ENCODE assay signal across 8 mouse cellular contexts in genomic region chr11:58009516-58010141, GRCm38 (mm10). TPM values are rescaled to one million over a fixed set of nuclear protein-coding genes. Genes with fewer than 3 reads are reported as not detected.
A peak's percentile ranks its signal among the peaks of the same experiment; 100 is the strongest.
DNase-seq lines count a peak whose midpoint lies in the region; ATAC-seq and TF ChIP-seq lines count a peak whose summit lies in the region.

No protein-coding gene starts in this region.

- H3K9ac ChIP-seq in hindbrain, embryonic 12.5 days, result peak overlapping the region; percentile 98

- CTCF ChIA-PET in Patski (lab: Charles Lee), result interaction anchor here (0.8 to 1.2 kb wide), 3 partner anchors 28 to 48 kb away, joined by 3 read pairs; no protein-coding TSS in a partner anchor

- peak overlapping the region; percentile 86 for H3K4me2 ChIP-seq in hindbrain, embryonic 12.5 days (replicated peaks)

- H3K27me3 ChIP-seq in Patski, result no peaks in the 10 kb centered on the region
- no peaks in the 10 kb centered on the region for H3K27me3 ChIP-seq in hindbrain, embryonic 12.5 days

- H3K9me3 ChIP-seq in hindbrain, embryonic 12.5 days (replicated peaks), result no peaks in the 10 kb centered on the region

- H3K27ac ChIP-seq in hindbrain, embryonic 12.5 days, result peak overlapping the region; percentile 92

- in situ Hi-C loops in Patski (cut with MboI; ENCODE audit: low pct_unique_long_range_greater_than_20kb), result loop anchor here (5.0 kb wide), 2 partner anchors 47 to 93 kb away; partner anchors contain the start of gene Cnot8

- no peak for TF ChIP-seq CTCF in Patski (IDR thresholded peaks at IDR 0.05)

- peak overlapping the region; percentile 98 for H3K4me3 ChIP-seq in hindbrain, embryonic 12.5 days

- no peak for DNase-seq in Patski (ENCODE audit: low read depth, low spot score)
- DNase-seq in cerebellum, postnatal 10 days, result peak; percentile 75 to 83
- DNase-seq in frontal cortex, postnatal 14 days (ENCODE audit: low spot score in 2 of 2), result peak; percentile 40 to 62
- peak; percentile 44 to 57 for DNase-seq in layer of hippocampus, postnatal 25 days (ENCODE audit: extremely low spot score in 1 of 2, low spot score in 1 of 2)
- peak; percentile 73 for DNase-seq in lung, postnatal 36 days
- peak; percentile 76 for DNase-seq in ovary, postnatal 36 days (ENCODE audit: low spot score)
- DNase-seq in thymus, postnatal 14 days, result peak; percentile 71

- peak; percentile 38 for ATAC-seq in Patski
- ATAC-seq in hindbrain, embryonic 12.5 days (ENCODE audit: low FRiP score), result peak; percentile 60

- H3K36me3 ChIP-seq in hindbrain, embryonic 12.5 days, result no peaks in the 10 kb centered on the region

- peaks cover 28% of the 10 kb centered on the region for H3K4me1 ChIP-seq in hindbrain, embryonic 12.5 days

- under 1% methylated on average over 60 of the region's 78 CpGs for WGBS in hindbrain, embryonic 12.5 days

- POLR2A ChIA-PET in Patski (lab: Charles Lee), result interaction anchor here (0.6 to 1.7 kb wide), 4 partner anchors 14 to 30 kb away, joined by 3 to 12 read pairs (median 4); no protein-coding TSS in a partner anchor

RNA-seq across cellular contexts. Expression of gene Larp1, which starts 0.8 kb away (rescaled TPM):
- polyA plus RNA-seq in Patski (2021), result 71.9 TPM
- 18.5 and 19.0 TPM in 2 replicates for polyA plus RNA-seq in hindbrain, embryonic 12.5 days (2016; fragmentation: Nextera tagmentation; extraction: Ambion mirVana)
- total RNA-seq in layer of hippocampus, postnatal 25 days (2021), result 10 to 100 TPM; 84.6 to 93.1 TPM
